Mouse (Mus musculus) WW6 (cell line): ENCODE results near the gene Nacc2.
A peak's percentile ranks its signal among the peaks of the same experiment; 100 is the strongest.

Experiments
- DNase-seq: peaks from one replicate; pipeline ENCODE4 v3.0.0-alpha.2; 2013; ENCODE audit warnings: low read depth, low spot score

Gene Nacc2

DNA sequence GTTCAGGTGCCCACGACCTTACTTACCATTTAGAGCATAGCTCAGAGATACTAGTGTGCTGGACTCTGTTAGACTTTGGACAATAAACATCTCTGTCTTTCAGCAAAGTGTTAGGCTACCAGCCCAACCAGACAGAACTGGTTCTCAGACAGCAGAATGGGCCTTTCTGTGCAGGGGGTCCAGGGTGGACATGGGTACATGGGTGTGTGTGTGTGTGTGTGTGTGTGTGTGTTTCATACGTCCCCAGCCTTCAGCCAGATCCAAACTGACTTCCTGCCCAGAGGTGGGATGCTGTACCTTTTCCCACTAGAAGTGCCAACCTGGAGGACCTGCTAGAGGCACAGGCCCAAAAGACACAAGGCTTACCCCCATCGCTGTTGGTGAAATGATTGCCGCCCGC, 23.8 kb downstream of the Nacc2 start:
- DNase-seq = no peak

DNA sequence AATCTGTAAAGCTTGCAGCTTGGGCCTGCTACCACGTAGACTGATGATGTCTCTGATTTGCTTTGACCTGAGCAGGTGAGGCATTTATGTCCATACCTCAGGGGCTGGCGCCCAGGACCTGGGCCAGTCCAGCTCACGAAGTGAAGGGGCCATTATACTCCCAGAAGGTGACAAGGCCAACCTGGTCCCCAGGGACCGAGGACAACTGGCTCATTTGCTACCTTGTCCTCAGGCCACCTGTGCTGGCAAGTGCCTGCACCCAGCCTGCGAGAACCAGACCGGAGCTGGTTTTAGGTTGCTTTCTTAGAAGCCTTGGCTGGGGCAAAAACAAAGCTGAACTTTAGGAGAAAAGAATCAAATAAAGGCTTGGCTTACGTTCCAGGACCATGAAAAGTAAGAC, 29.1 kb downstream of the Nacc2 start:
- no peak for DNase-seq

GRCm38 (mm10) chr2:26091771-26092393, 31.1 kb downstream of the Nacc2 start:
- DNase-seq = no peak

DNA sequence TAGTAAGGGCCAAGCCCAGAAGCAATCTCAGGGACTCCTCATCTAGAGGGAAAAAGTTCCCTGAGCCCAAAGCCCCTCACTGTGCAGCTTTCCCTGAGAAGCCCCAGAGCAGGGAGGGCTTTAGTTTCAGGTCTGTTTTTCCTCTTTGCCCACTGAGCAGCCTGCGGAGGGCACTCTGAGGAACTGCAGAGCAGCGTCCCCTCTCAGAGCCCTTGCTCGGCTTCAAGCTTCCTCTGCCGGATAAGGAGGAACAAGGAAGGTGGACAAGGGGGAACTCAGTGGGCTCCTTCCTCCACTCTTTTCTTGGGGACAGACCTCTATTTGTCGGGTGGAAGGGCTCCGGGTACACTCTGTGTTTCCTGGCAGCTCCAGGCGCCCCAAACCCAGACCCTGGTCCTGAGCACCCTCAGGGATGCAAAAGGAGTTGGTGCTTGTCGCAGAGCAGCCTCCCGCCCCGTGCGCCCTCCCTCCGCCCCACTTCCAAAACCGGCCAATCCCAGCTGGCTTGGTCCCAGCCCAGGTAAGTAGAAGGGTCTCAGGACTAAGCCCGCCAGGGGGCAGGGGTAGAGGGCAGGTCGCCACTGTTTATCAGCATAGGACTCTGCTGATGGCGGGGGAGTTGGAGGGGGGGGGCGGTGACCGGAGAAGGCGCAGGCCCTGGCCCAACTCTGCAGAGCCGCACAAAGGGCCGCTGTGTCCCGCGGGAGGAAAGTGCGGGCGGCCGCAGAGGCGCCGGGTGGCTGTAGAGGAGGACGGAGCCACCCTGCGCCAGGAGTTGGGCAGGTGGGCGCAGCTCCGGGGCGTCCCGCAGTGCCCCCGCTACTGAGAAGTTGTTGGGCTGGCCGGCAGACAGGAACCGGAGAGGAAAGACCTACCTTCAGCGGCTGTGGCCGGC, 31.9 kb downstream of the Nacc2 start:
- DNase-seq = peak; percentile 50

GRCm38 (mm10) chr2:26089005-26089404, 34.0 kb downstream of the Nacc2 start:
- DNase-seq = no peak

DNA sequence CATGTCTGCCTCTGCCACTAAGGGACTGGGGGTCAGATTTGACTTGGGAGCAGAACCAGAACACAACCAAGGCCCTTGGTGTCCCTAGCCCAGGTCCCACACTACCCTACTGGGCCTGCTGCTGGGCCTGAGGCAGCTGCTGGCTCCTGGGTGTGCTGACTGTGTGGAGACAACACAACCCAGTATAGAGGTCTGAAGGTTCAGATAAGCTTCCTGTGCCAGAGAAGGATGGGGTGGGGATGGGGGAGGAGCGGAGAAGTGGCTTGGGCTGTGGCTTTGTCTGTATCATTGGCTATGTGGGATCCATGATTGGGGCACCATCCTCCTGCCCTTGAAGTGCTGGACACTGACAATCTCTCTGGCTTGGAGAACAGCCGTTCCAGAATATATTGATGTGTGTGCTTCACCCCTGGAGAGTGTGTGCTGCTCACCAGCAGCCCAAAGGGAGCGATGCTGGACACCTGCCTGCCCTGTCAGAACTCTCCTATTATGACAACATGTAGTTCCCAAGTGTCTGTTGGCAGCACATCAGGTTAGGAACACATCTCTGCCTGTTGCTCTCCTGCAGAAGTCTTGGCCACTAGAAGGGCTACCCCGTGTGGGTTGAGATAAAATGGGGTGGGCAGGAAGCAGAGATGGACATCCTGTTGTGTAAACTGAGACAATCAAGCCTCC, 36.0 kb downstream of the Nacc2 start:
- no peak for DNase-seq

GRCm38 (mm10) chr2:26086505-26086904, 36.5 kb downstream of the Nacc2 start:
- no peak for DNase-seq

DNA sequence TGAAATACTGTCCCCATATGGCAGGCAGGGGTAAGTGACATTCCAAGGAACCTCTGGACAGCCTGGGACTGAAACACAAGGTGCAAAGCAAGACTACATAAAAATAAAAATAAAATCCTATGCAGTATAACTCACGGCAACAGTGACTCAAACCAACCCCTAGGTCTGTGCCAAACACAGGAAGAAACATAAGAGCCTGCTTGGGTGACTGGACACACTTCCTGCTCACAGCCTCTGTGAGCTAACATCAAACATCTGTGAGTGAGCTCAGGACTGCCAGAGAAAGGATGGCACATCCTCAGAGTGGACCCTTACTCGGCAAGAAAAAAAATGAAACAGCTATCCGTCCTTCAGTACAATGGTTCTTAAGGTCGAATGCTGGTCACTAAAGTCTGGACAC, 40.1 kb downstream of the Nacc2 start:
- DNase-seq = no peak

GRCm38 (mm10) chr2:26080830-26081229, 42.2 kb downstream of the Nacc2 start:
- no peak for DNase-seq

GRCm38 (mm10) chr2:26079409-26079808, 43.6 kb downstream of the Nacc2 start:
- DNase-seq = no peak

GRCm38 (mm10) chr2:26077068-26077467, 46.0 kb downstream of the Nacc2 start:
- DNase-seq = no peak

DNA sequence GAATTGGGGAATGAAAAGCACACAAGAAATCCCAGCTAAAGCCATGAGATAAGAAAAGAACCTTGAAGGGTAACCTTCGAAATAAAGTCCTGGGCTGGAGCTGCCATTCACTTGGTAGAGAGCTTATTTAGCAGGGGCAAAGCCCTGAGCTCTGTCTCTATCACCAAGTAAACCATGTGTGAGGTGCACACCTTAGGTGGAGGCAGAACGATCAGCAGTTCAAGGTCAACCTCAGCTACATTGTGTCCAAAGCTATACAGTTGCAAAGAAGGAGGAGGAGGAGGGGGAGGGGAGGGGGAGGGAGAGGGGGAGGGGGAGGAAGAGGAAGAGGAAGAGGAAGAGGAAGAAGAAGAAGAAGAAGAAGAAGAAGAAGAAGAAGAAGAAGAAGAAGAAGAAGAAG, 46.9 kb downstream of the Nacc2 start:
- DNase-seq = no peak

- no peak for DNase-seq
These were observed 48.5 kb downstream of the Nacc2 start for GRCm38 (mm10) chr2:26074551-26074950.

- no peak for DNase-seq
These were observed 54.4 kb downstream of the Nacc2 start for GRCm38 (mm10) chr2:26068592-26068991.

- no peak for DNase-seq
These were observed 54.8 kb downstream of the Nacc2 start for GRCm38 (mm10) chr2:26068175-26068574.

DNA sequence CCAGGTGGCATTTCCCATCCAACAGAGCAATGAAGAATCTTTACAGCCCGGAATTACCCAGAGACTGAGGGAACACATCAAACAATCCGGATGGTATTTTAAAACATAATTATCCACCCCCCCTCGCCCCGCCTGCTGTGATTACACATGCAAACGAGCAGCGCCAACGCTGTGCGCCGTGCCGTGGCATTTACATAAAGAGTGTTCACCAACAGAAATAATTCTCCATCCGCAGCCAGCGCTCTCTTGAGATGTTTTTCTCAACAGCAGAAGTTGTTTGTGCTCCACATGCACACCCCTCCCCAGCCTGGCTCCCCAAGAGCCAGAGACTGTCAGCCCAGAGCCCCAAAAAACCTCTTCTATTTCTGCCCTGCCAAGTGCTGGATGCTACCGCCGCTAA, 56.5 kb downstream of the Nacc2 start:
- DNase-seq = no peak

DNA sequence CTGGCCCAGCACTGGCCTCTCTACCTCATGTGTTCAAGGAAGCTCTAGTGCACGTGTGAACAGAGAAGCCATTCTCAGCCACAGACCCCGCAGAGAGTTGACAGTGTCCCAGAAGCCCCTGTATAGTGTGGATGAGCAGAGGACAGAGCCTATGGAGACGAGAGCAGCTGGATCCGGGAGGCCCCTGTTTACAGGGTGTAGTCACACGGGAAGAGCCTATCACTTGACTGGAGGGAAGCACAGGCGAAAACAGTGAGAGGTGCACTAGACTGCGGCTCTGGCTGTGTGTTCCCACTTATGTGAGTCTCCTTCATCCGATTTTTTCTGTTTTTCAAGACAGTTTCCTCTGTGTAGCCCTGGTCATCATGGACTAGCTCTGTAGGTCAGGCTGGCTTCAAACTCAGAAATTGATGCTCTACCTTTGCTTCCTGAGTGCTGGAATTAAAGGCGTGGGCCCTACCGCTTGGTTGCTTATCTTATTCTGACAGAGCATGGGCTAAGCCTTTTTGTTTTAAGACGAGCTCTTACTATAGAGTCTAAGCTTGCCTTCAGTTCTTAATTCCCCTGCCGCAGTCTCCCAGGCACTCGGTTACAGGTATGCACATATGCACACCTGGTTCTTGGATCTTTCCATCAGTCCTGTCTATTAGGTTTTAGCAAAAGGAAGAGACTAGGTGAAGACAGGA, 60.1 kb downstream of the Nacc2 start:
- DNase-seq = no peak

DNA sequence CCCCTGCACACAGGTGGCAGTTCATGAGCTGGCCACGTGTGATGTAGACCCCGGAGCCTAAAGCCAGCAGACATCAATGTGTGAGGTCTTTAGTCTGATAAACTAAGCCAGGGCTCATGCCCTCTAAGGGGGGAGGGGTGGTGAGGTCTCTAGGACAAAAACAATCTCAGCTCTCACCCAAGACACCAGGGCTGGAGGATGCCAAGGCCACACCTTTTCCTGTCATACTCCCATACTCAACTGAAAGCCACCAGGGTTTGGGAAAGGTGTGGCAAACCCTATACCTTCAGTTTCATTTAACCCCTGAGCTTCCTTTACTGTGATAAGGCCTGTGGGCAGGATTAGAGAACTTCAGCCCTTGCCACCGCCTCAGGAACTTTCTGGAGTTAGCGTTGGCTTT, 60.8 kb downstream of the Nacc2 start:
- no peak for DNase-seq

DNA sequence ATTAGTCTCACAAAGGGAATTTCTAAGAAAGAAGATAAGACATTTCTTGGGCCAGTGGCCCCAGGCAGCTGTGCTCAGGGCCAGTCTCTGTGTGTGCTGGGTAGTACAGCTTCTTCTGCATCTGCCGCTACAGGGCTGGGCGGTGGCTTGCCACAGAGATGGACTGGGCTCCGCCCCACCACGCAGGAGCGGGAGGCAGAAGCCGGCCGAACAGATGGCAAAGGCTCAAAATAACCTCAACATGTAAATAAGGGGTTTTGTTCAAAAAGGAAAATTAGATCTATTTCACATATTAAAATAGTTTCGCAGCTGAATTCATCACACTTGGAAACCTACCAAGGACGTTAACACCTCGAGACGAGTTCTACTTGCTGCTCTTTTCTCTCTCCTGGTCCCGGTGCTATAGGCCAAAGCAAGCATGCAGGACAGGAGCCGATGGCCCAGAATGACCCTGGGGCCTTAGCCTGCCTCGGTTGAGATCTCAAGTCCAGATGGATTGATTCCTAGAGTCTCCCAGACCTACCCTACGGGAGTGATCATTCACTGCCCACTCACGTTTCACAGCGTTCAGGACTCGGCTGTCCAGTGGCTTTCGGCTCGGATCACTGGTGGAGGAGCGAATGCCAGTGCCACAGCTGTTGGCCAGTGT, 61.9 kb downstream of the Nacc2 start:
- no peak for DNase-seq

GRCm38 (mm10) chr2:26057053-26057452, 66.0 kb downstream of the Nacc2 start:
- DNase-seq = no peak

GRCm38 (mm10) chr2:26056226-26056625, 66.8 kb downstream of the Nacc2 start:
- no peak for DNase-seq

DNA sequence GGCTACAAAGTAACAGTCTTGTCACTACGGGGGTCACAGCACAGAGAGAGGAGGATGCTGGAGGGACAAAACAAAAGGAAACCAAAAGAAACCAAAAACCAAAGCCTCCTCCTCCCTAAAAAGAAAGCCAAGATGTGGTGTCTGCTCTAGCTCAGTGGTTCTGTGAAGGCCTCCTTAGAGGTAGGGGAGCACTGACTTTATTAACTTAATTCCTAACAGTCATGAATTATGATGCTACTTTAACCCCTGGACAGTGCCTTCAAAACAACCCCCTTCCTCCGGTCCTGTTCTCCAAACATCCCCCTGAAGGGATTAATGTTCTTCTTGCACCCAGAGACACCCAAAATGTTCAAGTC, 67.3 kb downstream of the Nacc2 start:
- no peak for DNase-seq
